Mouse (Mus musculus) midbrain, embryonic 15.5 days (tissue): ENCODE data around the gene Klf5. TPM values are rescaled to one million over a fixed set of nuclear protein-coding genes. Genes with fewer than 3 reads are reported as not detected.

Experiments used
- ATAC-seq: fragments of 200-750 bp; cut with Nextera tagmentation; replicated peaks from 2 replicates; pipeline ENCODE4 v1.8.0; 2017; ENCODE audit warnings: moderate TSS enrichment
- H3K27ac ChIP-seq: fragments of 300-500 bp; sonication (generic); 2 replicates; pipeline ENCODE4 v1.5.1; 2015; ENCODE audit warnings: mild to moderate bottlenecking, inconsistent platforms
- H3K27me3 ChIP-seq: fragments of 300-500 bp; sonication (generic); replicated peaks from 2 replicates; pipeline ENCODE4 v1.6.1; 2015; ENCODE audit warnings: inconsistent platforms
- H3K36me3 ChIP-seq: fragments of 300-500 bp; sonication (generic); replicated peaks from 2 replicates; pipeline ENCODE4 v1.6.1; 2015; ENCODE audit warnings: inconsistent platforms
- H3K4me1 ChIP-seq: fragments of 300-500 bp; sonication (generic); 2 replicates; pipeline ENCODE4 v1.6.1; 2015; ENCODE audit warnings: inconsistent platforms
- H3K4me2 ChIP-seq: fragments of 300-500 bp; sonication (generic); 2 replicates; pipeline ENCODE4 v1.6.1; 2015; ENCODE audit warnings: inconsistent platforms, mild to moderate bottlenecking, moderate library complexity
- H3K4me3 ChIP-seq: fragments of 300-500 bp; sonication (generic); 2 replicates; pipeline ENCODE4 v1.5.1; 2015; ENCODE audit warnings: mild to moderate bottlenecking, inconsistent platforms
- H3K9ac ChIP-seq: fragments of 300-500 bp; sonication (generic); 2 replicates; pipeline ENCODE4 v1.6.1; 2015; ENCODE audit warnings: mild to moderate bottlenecking, inconsistent platforms
- H3K9me3 ChIP-seq: fragments of 300-500 bp; sonication (generic); 2 replicates; pipeline ENCODE4 v1.6.1; 2016; ENCODE audit warnings: inconsistent platforms
- WGBS: fragments of 180-500 bp; shearing (Covaris S2); methylation state at CpG from one replicate; pipeline ENCODE4 v1.1.7; 2015; ENCODE audit warnings: mixed read lengths; 5-methylcytosine and 5-hydroxymethylcytosine counted together
- polyA plus RNA-seq: library from polyadenylated mRNA; unstranded; fragments of >200 nt; fragmentation: Nextera tagmentation; extraction: Ambion mirVana; gene quantifications from 2 replicates; pipeline ENCODE4 v1.2.1, GENCODE M21; 2015

Klf5 gene
- polyA plus RNA-seq, 1 experiment from 2014 or later, result 5.1 TPM

DNA sequence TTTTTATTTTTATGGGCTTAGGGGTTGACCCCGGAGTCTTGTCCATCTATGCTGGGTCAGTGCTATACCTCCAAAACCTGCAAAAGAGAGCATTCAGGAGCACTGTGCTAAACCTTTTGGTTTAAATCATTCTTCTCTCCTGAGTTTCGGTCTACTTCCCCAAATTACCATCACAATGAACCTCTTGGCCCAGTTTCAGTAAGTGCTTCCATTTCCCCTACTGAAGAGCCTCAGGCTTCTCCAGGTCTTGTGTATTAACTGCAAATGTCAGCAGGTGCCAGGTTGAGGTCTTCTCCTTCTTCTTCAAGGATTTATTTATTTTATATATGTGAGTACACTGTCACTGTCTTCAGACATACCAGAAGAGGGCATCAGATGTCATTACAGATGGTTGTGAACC is 55.6 kb downstream of the Klf5 start:
- H3K9me3 ChIP-seq, result no peaks in the 10 kb centered on the region
- WGBS, result 65% methylated on average over 2 of the region's 2 CpGs
- no peak overlapping the region for H3K4me3 ChIP-seq
- H3K4me2 ChIP-seq, result no peak overlapping the region
- H3K27me3 ChIP-seq, result no peaks in the 10 kb centered on the region
- H3K4me1 ChIP-seq, result no peaks in the 10 kb centered on the region
- ATAC-seq, result no peak
- no peaks in the 10 kb centered on the region for H3K36me3 ChIP-seq
- no peak overlapping the region for H3K27ac ChIP-seq
- H3K9ac ChIP-seq, result no peak overlapping the region

DNA sequence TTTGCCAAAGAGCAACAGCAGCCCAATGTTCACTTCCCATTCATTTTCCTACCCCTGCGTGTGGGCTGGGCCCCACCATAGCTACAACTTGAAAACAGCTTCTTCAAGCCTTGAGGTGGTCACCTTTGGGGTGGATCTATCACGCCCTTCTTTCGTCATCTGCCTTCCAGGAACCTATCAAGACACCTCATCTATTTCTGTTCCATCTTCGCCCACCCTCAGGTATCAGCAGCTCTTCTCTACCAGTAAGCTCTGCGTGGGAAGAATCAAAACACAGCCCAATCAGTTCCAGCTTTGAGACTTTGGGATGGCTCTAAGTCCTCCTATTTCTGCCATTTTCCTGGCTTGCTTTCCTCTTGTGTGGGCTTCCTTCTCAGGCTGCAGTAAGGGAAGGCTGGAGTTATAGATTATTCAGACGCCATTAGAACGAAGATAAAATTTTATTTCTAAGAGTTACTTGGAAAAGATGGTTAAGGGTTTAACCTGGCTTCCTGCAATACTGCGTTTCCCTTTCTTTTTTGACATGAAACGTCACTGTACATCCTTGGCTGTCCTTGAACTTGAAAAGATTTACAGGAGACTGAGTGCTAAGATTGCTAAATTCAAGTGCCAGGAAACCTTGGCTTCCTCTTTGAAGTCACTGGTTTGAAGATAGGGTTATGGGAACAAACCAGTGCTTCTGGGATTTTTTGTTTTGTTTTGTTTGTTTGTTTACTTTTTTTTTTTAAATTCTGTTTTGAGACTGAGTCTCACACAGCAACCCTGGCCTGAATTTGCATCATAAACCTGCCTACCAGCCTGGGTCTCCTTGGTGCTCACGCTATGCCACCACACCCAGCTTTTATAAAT is 56.5 kb downstream of the Klf5 start:
- Histone ChIP-seq H3K9ac (no peak overlapping the region), H3K9me3 (no peaks in the 10 kb centered on the region), H3K4me1 (no peaks in the 10 kb centered on the region), H3K36me3 (no peaks in the 10 kb centered on the region), H3K27me3 (no peaks in the 10 kb centered on the region), H3K27ac (no peak overlapping the region), H3K4me2 (no peak overlapping the region), H3K4me3 (no peak overlapping the region)
- 93% methylated on average over 10 of the region's 10 CpGs for WGBS
- no peak for ATAC-seq

DNA sequence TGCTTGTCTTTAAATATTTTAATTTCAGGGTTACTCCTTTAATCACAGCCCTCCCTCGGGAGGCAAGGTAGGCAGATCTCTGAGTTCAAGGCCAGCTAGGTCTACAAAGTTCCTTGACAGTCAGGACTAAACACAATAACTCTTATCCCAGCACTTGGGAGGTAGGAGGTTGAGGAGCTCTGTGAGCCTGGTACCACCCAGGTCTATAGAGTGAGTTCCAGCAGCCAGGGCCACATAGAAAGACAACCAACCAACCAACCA is 57.0 kb downstream of the Klf5 start:
- H3K36me3 ChIP-seq, result no peaks in the 10 kb centered on the region
- ATAC-seq, result no peak
- no peak overlapping the region for H3K27ac ChIP-seq
- H3K4me2 ChIP-seq, result no peak overlapping the region
- H3K4me3 ChIP-seq, result no peak overlapping the region
- H3K9ac ChIP-seq, result no peak overlapping the region
- H3K9me3 ChIP-seq, result no peaks in the 10 kb centered on the region
- WGBS, result 81% methylated on average over 1 of the region's 1 CpGs
- no peaks in the 10 kb centered on the region for H3K27me3 ChIP-seq
- H3K4me1 ChIP-seq, result no peaks in the 10 kb centered on the region

DNA sequence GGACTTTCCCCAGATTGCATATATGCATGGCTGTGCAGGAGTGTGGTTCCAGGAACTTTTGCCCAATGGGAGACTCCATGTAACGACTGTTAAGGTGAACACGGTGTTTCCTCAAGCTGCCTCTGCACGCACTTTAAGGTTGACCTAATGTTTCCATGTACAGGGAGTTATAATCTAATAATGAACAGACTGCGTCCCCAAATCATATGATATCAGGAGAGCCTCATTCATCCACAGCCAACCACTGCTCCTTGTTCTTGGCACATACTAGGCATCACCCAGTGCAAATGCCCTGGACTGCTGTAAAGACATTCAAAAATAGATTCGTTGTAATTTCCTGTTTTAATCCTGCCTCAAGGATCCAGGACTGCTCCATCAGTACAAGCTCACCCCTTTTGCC is 64.5 kb downstream of the Klf5 start:
- peaks cover 11% of the 10 kb centered on the region; the same call in 1 of the 2 replicates for H3K4me1 ChIP-seq
- 97% methylated on average over 5 of the region's 5 CpGs for WGBS

DNA sequence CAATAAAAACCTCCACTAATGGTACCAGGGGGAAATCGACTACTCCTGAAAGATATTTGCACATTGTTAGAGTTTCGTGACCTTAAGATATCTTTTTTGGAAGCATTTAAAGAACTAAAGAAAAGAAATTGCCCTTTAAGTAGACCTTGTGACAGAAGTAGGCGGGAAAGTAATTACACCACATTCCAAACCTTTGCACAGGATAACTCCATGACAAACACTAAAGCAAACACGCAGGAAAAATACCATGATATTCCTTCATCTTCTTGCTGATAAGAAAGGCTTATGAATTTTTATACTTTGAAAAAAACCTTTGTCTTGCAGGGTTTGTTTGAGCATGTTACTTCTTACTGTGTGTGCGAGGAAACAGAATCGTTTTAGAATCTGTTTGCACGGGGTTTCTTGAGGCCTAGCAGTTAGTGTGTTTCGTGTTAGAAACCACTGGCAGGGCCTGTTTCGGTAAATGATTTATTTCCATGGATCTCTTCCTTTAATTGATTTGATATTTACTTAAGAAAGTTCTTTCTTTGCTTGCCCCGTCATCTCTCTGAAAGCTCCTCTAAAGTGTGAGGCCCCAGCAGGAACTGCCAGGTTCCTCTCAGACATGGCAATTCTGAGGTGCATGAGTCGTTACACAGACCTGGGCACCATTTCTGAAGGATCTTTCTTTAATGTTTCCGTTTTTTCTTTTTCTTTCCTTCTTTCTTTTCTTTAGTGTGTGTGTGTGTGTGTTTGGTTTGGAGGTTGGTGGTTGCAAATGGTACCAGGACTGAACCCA is 65.7 kb downstream of the Klf5 start:
- no peak overlapping the region for H3K4me3 ChIP-seq
- no peak for ATAC-seq
- H3K4me2 ChIP-seq, result no peak overlapping the region
- H3K9ac ChIP-seq, result no peak overlapping the region
- H3K27ac ChIP-seq, result no peak overlapping the region
- H3K9me3 ChIP-seq, result no peaks in the 10 kb centered on the region
- 82% methylated on average over 12 of the region's 12 CpGs for WGBS
- H3K27me3 ChIP-seq, result no peaks in the 10 kb centered on the region
- H3K4me1 ChIP-seq, result peaks cover 11% of the 10 kb centered on the region; the same call in 1 of the 2 replicates
- H3K36me3 ChIP-seq, result no peaks in the 10 kb centered on the region

More for the DNA sequence above, 64.5 kb downstream of the Klf5 start:
- Histone ChIP-seq H3K27ac (no peak overlapping the region), H3K9ac (no peak overlapping the region), H3K36me3 (no peaks in the 10 kb centered on the region), H3K4me2 (no peak overlapping the region), H3K9me3 (no peaks in the 10 kb centered on the region), H3K27me3 (no peaks in the 10 kb centered on the region), H3K4me3 (no peak overlapping the region)
- ATAC-seq, result no peak

Other genes with a start within 250 kb of the Klf5 start
- 15.8 and 17.4 TPM in 2 replicates for gene Pibf1, start 199.3 kb upstream of the Klf5 start, polyA plus RNA-seq
- gene Dis3, start 198.9 kb upstream of the Klf5 start, polyA plus RNA-seq, result 20.8 and 22.5 TPM in 2 replicates